Mouse (Mus musculus): ENCODE data around the gene Surf2. TPM values are rescaled to one million over a fixed set of nuclear protein-coding genes. Genes with fewer than 3 reads are reported as not detected.

Gene Surf2
- polyA plus RNA-seq, 1 experiment from 2014 or later = 36.8 TPM

DNA sequence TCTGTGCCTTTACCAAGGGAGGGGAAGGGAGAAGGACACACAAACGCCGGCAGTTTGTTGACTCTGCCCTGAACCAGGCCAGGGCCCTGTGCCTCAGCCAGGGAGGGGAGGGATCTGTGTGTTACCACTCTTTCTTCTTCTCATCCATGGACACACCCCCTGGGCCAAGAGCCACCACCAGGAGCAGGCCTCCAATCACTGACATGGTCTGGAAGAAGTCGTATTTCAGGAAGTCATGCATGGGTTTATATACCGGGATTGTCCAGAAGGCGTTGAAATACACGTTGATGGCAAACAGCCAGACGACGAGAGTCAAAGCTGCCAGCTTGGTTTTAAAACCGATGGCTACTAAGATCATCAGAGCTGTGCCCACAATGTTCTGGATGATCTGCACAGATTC, 5.6 kb downstream of the Surf2 start:
- Histone ChIP-seq H3K4me1 (ENCODE audit: control insufficient read depth, insufficient read depth, low read length) (peaks cover 2% of the 10 kb centered on the region; the same call in 1 of the 2 replicates), H3K4me3 (ENCODE audit: low read depth, low read length) (no peak overlapping the region), H3K27ac (ENCODE audit: low read length) (no peak overlapping the region), H3K9ac (replicated peaks; ENCODE audit: low read depth, low read length) (no peak overlapping the region), H3K4me2 (replicated peaks; ENCODE audit: low read depth, low read length) (no peak overlapping the region), H3K9me3 (ENCODE audit: control insufficient read depth, low read depth, low read length) (no peaks in the 10 kb centered on the region), H3K36me3 (ENCODE audit: control insufficient read depth, insufficient read depth, low read length) (peaks cover 83% of the 10 kb centered on the region), H3K27me3 (ENCODE audit: control insufficient read depth, insufficient read depth, low read length) (no peaks in the 10 kb centered on the region)
- ATAC-seq (ENCODE audit: insufficient number of reproducible peaks, insufficient read depth, low FRiP score, low read depth) = no peak; the same call in 1 of the 2 replicates
- WGBS = 70% methylated on average over 9 of the region's 9 CpGs

DNA sequence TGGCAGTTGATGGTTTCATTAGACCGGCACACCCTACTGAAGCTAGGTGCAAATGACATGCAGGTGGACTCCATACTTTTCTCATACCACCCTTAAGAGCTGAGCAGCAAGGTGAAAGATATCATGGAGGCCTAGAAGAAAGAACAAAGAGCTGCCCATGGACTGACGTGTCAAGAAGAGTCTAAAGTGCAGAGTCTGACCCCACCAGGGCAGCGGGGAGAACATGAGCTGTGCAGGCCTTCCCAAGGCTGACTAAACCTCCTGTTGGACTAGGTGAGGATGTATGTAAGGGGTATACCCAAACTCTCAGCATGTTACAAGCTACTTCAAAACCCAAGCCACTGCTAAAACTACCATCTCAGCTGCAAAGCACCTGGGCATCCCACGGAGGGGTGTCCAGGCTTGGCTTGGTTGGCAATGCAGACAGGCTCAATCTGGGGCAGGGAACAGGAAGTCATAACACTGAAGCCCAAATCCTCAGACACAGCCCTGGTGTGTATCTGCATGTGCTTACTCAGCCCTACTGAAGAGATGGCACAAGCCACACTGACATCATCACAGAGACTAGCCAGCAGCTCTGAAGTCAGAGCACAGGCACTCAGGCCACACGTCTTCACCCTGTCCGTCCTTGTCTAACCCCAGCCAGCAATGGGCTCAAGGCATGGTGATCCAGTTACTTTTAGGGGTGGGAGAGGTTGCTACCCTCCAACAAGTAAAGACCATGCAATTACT, 11.7 kb downstream of the Surf2 start:
- H3K9ac ChIP-seq (replicated peaks; ENCODE audit: low read depth, low read length) = no peak overlapping the region
- peaks cover 11% of the 10 kb centered on the region for H3K4me1 ChIP-seq (ENCODE audit: control insufficient read depth, insufficient read depth, low read length)
- H3K9me3 ChIP-seq (ENCODE audit: control insufficient read depth, low read depth, low read length) = no peaks in the 10 kb centered on the region
- no peak overlapping the region for H3K4me3 ChIP-seq (ENCODE audit: low read depth, low read length)
- WGBS = 89% methylated on average over 6 of the region's 6 CpGs
- peaks cover 73% of the 10 kb centered on the region for H3K36me3 ChIP-seq (ENCODE audit: control insufficient read depth, insufficient read depth, low read length)
- no peak overlapping the region for H3K27ac ChIP-seq (ENCODE audit: low read length)
- no peak for ATAC-seq (ENCODE audit: insufficient number of reproducible peaks, insufficient read depth, low FRiP score, low read depth)
- no peak overlapping the region for H3K4me2 ChIP-seq (replicated peaks; ENCODE audit: low read depth, low read length)
- H3K27me3 ChIP-seq (ENCODE audit: control insufficient read depth, insufficient read depth, low read length) = no peaks in the 10 kb centered on the region

DNA sequence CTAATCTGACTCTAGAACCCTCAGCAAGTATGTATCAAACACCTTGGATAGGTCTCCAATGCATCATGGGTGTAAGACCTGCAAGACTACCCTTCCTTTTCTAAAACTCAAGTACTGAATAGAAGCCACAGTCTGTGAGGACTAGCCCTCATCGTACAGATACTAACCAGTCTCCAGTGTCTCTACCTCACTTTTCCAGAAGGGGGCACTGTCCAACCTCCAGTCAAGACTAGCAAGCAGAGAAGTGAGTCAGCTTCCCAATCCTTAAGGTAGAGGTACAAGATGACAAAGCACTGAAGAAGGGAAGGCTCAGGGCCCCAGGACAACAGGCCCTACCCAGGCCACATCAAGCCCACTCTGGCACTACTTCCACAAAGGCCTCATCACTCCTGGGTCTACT, 14.2 kb downstream of the Surf2 start:
- H3K4me1 ChIP-seq (ENCODE audit: control insufficient read depth, insufficient read depth, low read length) = peaks cover 11% of the 10 kb centered on the region
- no peak for ATAC-seq (ENCODE audit: insufficient number of reproducible peaks, insufficient read depth, low FRiP score, low read depth)
- H3K4me3 ChIP-seq (ENCODE audit: low read depth, low read length) = no peak overlapping the region
- H3K9ac ChIP-seq (replicated peaks; ENCODE audit: low read depth, low read length) = no peak overlapping the region
- no peak overlapping the region for H3K4me2 ChIP-seq (replicated peaks; ENCODE audit: low read depth, low read length)
- H3K36me3 ChIP-seq (ENCODE audit: control insufficient read depth, insufficient read depth, low read length) = peaks cover 49% of the 10 kb centered on the region
- no peaks in the 10 kb centered on the region for H3K9me3 ChIP-seq (ENCODE audit: control insufficient read depth, low read depth, low read length)
- WGBS = 55% methylated on average over 1 of the region's 1 CpGs
- no peak overlapping the region for H3K27ac ChIP-seq (ENCODE audit: low read length)
- no peaks in the 10 kb centered on the region for H3K27me3 ChIP-seq (ENCODE audit: control insufficient read depth, insufficient read depth, low read length)

DNA sequence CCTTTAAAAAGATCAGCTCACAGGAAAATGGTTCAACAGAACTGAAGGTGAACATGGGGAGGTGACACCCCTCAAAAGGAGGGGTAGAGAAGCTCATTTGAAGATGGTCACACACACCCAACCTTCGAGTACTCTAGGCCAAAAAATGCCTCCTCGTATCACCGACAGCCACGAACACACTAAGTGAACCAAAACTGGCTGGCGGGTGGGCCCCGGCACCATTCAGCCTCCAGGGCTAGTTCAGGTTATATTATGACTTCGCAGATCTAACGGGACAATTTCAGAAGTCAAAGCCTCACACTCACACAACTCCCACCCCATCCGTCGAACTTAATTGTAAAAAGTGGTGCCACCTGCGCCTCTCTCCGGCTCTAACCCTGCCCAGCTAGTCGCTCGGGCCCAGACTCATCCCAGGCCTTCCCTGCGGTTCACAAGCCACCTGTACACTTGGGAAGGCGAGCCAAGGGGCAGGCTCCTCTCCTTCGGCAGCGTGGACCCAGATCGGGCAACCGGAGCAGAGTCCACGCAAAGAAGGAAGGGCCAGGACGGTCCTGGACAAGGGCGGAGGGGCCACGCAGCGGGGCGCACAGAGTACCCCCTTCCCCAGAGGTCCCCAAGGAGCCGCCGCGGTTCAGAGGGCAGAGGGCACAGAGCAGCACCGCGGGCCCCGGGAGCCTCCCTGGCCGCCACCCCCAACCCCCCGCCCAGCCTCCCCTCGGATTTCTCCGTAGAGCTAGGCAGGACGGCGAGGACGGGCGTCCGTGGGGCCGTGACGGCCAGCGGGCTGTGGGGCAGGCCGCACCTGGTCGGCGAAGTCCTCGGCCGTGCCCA, 16.5 kb downstream of the Surf2 start:
- H3K4me1 ChIP-seq (ENCODE audit: control insufficient read depth, insufficient read depth, low read length) = peaks cover 11% of the 10 kb centered on the region
- no peaks in the 10 kb centered on the region for H3K27me3 ChIP-seq (ENCODE audit: control insufficient read depth, insufficient read depth, low read length)
- H3K27ac ChIP-seq (ENCODE audit: low read length) = peak overlapping the region; percentile 92
- H3K9me3 ChIP-seq (ENCODE audit: control insufficient read depth, low read depth, low read length) = no peaks in the 10 kb centered on the region
- H3K36me3 ChIP-seq (ENCODE audit: control insufficient read depth, insufficient read depth, low read length) = peaks cover 27% of the 10 kb centered on the region; the same call in 1 of the 2 replicates
- peak overlapping the region; percentile 91 for H3K4me3 ChIP-seq (ENCODE audit: low read depth, low read length)
- peak overlapping the region; percentile 74 for H3K4me2 ChIP-seq (replicated peaks; ENCODE audit: low read depth, low read length)
- WGBS = 1% methylated on average over 45 of the region's 49 CpGs
- H3K9ac ChIP-seq (replicated peaks; ENCODE audit: low read depth, low read length) = peak overlapping the region; percentile 99
- peak; percentile 20 for ATAC-seq (ENCODE audit: insufficient number of reproducible peaks, insufficient read depth, low FRiP score, low read depth)

DNA sequence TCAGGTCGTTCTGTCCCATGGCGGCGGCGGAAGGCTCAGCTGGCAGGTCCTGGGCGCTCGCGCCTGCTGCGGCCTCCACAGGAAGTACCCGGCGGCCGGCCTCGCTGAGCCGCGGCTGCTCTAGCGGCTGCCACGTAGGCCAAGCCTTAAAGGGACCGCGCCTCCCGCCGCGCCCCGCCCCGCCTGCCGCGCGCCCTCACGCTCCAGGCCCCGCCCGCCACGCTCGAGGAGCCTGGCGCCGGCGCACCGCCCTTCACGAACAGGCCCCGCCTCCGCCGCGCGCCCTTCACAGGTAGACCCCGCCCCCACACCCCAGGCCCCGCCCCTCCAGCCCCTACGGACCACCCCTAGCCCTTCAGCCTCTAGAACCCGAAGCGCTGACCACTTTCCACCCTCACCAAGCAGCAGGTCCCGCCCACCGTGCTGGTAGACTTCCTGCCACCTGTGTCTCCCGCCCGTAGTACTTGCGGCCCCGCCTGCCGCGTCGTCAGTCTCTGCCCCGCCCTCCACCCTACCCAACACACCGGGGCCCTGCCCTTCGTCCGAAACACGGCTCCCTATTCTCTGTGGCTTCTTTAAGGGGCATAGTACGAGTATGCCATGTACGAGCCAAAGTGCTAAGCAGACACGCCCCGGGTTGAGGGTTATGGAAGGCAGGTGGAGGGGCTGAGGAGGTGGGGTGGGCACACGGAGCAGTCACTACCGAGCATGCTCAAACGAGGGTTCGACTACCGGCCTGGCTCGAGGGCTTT, 17.3 kb downstream of the Surf2 start, which contains the start of the genes Surf4 and Stkld1:
Gene Surf4 (minus strand): TSS at position 625 of the 752 bp plus-strand sequence.
Gene Stkld1 (plus strand): TSS at position 744 of the 752 bp plus-strand sequence.
- H3K9me3 ChIP-seq (ENCODE audit: control insufficient read depth, low read depth, low read length) = no peaks in the 10 kb centered on the region
- no peaks in the 10 kb centered on the region for H3K27me3 ChIP-seq (ENCODE audit: control insufficient read depth, insufficient read depth, low read length)
- peak; percentile 95 for ATAC-seq (ENCODE audit: insufficient number of reproducible peaks, insufficient read depth, low FRiP score, low read depth)
- peak within 1 kb of the TSS; percentile 91 for H3K4me3 ChIP-seq (ENCODE audit: low read depth, low read length)
- H3K4me1 ChIP-seq (ENCODE audit: control insufficient read depth, insufficient read depth, low read length) = peaks cover 11% of the 10 kb centered on the region
- H3K4me2 ChIP-seq (replicated peaks; ENCODE audit: low read depth, low read length) = peak within 1 kb of the TSS; percentile 74
- WGBS = under 1% methylated on average over 69 of the region's 70 CpGs
- H3K36me3 ChIP-seq (ENCODE audit: control insufficient read depth, insufficient read depth, low read length) = peaks cover 19% of the 10 kb centered on the region; the same call in 1 of the 2 replicates
- peak within 1 kb of the TSS; percentile 99 for H3K9ac ChIP-seq (replicated peaks; ENCODE audit: low read depth, low read length)
- peak within 1 kb of the TSS; percentile 92 for H3K27ac ChIP-seq (ENCODE audit: low read length)

DNA sequence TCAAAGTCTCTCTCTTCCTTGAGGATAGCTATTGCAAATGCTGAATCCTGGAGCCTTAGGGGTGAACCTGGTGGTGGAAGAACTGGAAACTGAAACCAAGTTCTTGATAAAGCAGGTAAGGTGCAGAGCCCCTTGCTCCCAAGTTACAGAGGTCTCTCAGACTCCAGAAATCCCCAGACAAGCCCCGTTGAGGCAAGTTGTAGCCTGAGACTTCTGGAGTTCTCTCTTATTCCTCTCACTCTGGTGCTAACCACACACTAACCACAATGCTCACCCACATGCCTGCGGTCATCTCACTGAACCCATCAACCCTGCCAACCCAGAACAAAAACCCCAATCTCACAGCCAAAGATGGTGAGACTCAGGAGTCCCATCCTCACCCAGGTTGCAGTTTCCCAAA, 19.1 kb downstream of the Surf2 start:
- Histone ChIP-seq H3K4me1 (ENCODE audit: control insufficient read depth, insufficient read depth, low read length) (peaks cover 9% of the 10 kb centered on the region), H3K4me3 (ENCODE audit: low read depth, low read length) (no peak overlapping the region), H3K4me2 (replicated peaks; ENCODE audit: low read depth, low read length) (no peak overlapping the region), H3K27me3 (ENCODE audit: control insufficient read depth, insufficient read depth, low read length) (no peaks in the 10 kb centered on the region), H3K9me3 (ENCODE audit: control insufficient read depth, low read depth, low read length) (no peaks in the 10 kb centered on the region), H3K9ac (replicated peaks; ENCODE audit: low read depth, low read length) (no peak overlapping the region), H3K36me3 (ENCODE audit: control insufficient read depth, insufficient read depth, low read length) (peaks cover 8% of the 10 kb centered on the region; the same call in 1 of the 2 replicates), H3K27ac (ENCODE audit: low read length) (no peak overlapping the region)
- ATAC-seq (ENCODE audit: insufficient number of reproducible peaks, insufficient read depth, low FRiP score, low read depth) = no peak
- 81% methylated on average over 2 of the region's 2 CpGs for WGBS

DNA sequence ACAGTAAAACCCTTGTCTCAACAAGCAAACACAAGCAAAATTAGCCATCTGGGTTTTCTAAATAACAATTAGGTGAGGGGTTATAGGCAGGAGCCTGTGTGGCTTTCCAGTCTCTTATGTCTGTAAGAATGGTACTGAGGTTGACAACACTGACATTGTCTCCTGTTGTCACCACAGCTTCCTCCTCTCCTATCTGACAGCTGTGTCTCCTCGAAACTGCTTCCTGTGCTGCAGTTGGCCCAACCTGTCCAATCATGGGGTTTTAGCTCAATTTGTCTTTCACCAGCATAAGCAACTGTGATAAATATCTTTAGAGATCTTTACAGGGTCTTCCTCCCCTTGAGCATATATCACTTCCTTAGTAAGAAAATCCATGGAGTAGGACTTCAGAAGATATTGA, 20.3 kb downstream of the Surf2 start:
- ATAC-seq (ENCODE audit: insufficient number of reproducible peaks, insufficient read depth, low FRiP score, low read depth) = no peak
- Histone ChIP-seq H3K27ac (ENCODE audit: low read length) (no peak overlapping the region), H3K36me3 (ENCODE audit: control insufficient read depth, insufficient read depth, low read length) (no peaks in the 10 kb centered on the region), H3K27me3 (ENCODE audit: control insufficient read depth, insufficient read depth, low read length) (no peaks in the 10 kb centered on the region), H3K9ac (replicated peaks; ENCODE audit: low read depth, low read length) (no peak overlapping the region), H3K4me3 (ENCODE audit: low read depth, low read length) (no peak overlapping the region), H3K4me1 (ENCODE audit: control insufficient read depth, insufficient read depth, low read length) (peaks cover 8% of the 10 kb centered on the region), H3K4me2 (replicated peaks; ENCODE audit: low read depth, low read length) (no peak overlapping the region), H3K9me3 (ENCODE audit: control insufficient read depth, low read depth, low read length) (no peaks in the 10 kb centered on the region)
- 63% methylated on average over 1 of the region's 1 CpGs for WGBS

DNA sequence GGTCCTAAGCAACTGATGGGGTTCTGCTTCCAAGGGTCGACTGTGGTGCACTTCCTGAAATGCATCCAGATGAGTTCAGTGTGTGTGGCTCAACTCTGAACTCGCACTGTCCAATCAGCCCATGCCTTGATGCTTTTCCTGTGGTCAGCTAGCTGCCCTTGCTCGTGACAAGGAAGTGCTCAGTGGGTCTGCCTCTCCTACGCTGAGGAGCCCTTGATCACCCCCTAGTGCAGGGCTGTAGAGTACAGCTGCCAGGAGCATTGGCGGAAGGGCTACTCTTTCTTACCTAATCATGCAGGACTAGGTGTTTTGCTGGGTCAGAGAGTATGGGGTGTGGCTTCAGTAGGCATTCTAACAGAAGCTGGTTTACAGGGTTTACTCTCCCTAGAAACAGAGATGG, 25.4 kb downstream of the Surf2 start:
- no peak overlapping the region for H3K4me3 ChIP-seq (ENCODE audit: low read depth, low read length)
- no peaks in the 10 kb centered on the region for H3K4me1 ChIP-seq (ENCODE audit: control insufficient read depth, insufficient read depth, low read length)
- 39% methylated on average over 5 of the region's 5 CpGs for WGBS
- no peak overlapping the region for H3K27ac ChIP-seq (ENCODE audit: low read length)
- H3K27me3 ChIP-seq (ENCODE audit: control insufficient read depth, insufficient read depth, low read length) = no peaks in the 10 kb centered on the region
- H3K36me3 ChIP-seq (ENCODE audit: control insufficient read depth, insufficient read depth, low read length) = no peaks in the 10 kb centered on the region
- H3K9me3 ChIP-seq (ENCODE audit: control insufficient read depth, low read depth, low read length) = no peaks in the 10 kb centered on the region
- H3K9ac ChIP-seq (replicated peaks; ENCODE audit: low read depth, low read length) = no peak overlapping the region
- ATAC-seq (ENCODE audit: insufficient number of reproducible peaks, insufficient read depth, low FRiP score, low read depth) = no peak
- no peak overlapping the region for H3K4me2 ChIP-seq (replicated peaks; ENCODE audit: low read depth, low read length)
